Mouse (Mus musculus): Measurements from ENCODE around the gene Supt20.

- TF ChIP-seq CTCF (IDR thresholded peaks at IDR 0.05; ENCODE audit: extremely low read depth, insufficient read depth, low read length): no peak
- TF ChIP-seq POLR2A (IDR thresholded peaks at IDR 0.05; ENCODE audit: extremely low read depth, insufficient read depth, low read length): no peak
Measured at GRCm38 (mm10) chr3:54657888-54658626, 34.5 kb upstream of the Supt20 start.
